Mouse (Mus musculus): Measurements from ENCODE around the gene Cd47. TPM values are rescaled to one million over a fixed set of nuclear protein-coding genes. Genes with fewer than 3 reads are reported as not detected.

Cd47 gene
- total and polyA plus RNA-seq, 2 experiments from 2014 or later: 32.9 to 77.8 TPM

GRCm38 (mm10) chr16:49766326-49766725, 34.0 kb upstream of the Cd47 start:
- TF ChIP-seq EP300 (IDR thresholded peaks at IDR 0.05; ENCODE audit: low read depth) (no peak), CTCF (IDR thresholded peaks at IDR 0.05; ENCODE audit: low read depth) (peak; percentile 60)
- Histone ChIP-seq H3K27me3 (ENCODE audit: control insufficient read depth, insufficient read depth, low read length) (no peaks in the 10 kb centered on the region), H3K9me3 (replicated peaks; ENCODE audit: control insufficient read depth, low read length) (no peaks in the 10 kb centered on the region), H3K9ac (replicated peaks; ENCODE audit: low read depth, low read length) (no peak overlapping the region), H3K4me3 (ENCODE audit: low read depth, low read length) (no peak overlapping the region), H3K4me1 (ENCODE audit: control insufficient read depth, insufficient read depth) (0 out of 2 replicates have a peak, but pooled peaks cover under 1% of the 10 kb centered on the region), H3K36me3 (replicated peaks; ENCODE audit: control insufficient read depth, insufficient read depth, low read length) (no peaks in the 10 kb centered on the region), H3K27ac (ENCODE audit: low read depth) (no peak overlapping the region), H3K4me2 (ENCODE audit: low read depth, low read length) (no peak overlapping the region)
- ATAC-seq (ENCODE audit: insufficient read depth, low read depth) (no peak), DNase-seq (ENCODE audit: low spot score) (peak; percentile 49)
- 44% methylated on average over 3 of the region's 3 CpGs for WGBS

GRCm38 (mm10) chr16:49768491-49769031, 31.8 kb upstream of the Cd47 start:
- no peak for TF ChIP-seq EP300 (IDR thresholded peaks at IDR 0.05; ENCODE audit: low read depth)
- no peak for TF ChIP-seq CTCF (IDR thresholded peaks at IDR 0.05; ENCODE audit: low read depth)
- Histone ChIP-seq H3K4me1 (ENCODE audit: control insufficient read depth, insufficient read depth) (no peaks in the 10 kb centered on the region), H3K9ac (replicated peaks; ENCODE audit: low read depth, low read length) (no peak overlapping the region), H3K36me3 (replicated peaks; ENCODE audit: control insufficient read depth, insufficient read depth, low read length) (no peaks in the 10 kb centered on the region), H3K9me3 (replicated peaks; ENCODE audit: control insufficient read depth, low read length) (no peaks in the 10 kb centered on the region), H3K4me3 (ENCODE audit: low read depth, low read length) (no peak overlapping the region), H3K27me3 (ENCODE audit: control insufficient read depth, insufficient read depth, low read length) (no peaks in the 10 kb centered on the region), H3K4me2 (ENCODE audit: low read depth, low read length) (no peak overlapping the region), H3K27ac (ENCODE audit: low read depth) (no peak overlapping the region)
- DNase-seq (ENCODE audit: low spot score) (no peak), ATAC-seq (ENCODE audit: insufficient read depth, low read depth) (no peak)
- 85% methylated on average over 4 of the region's 4 CpGs for WGBS

GRCm38 (mm10) chr16:49769831-49770261, 30.5 kb upstream of the Cd47 start:
- no peak overlapping the region for H3K4me3 ChIP-seq (ENCODE audit: low read depth, low read length)
- no peaks in the 10 kb centered on the region for H3K4me1 ChIP-seq (ENCODE audit: control insufficient read depth, insufficient read depth)
- no peaks in the 10 kb centered on the region for H3K36me3 ChIP-seq (replicated peaks; ENCODE audit: control insufficient read depth, insufficient read depth, low read length)
- no peak overlapping the region for H3K27ac ChIP-seq (ENCODE audit: low read depth)
- WGBS: 51% methylated on average over 2 of the region's 2 CpGs
- no peak overlapping the region for H3K4me2 ChIP-seq (ENCODE audit: low read depth, low read length)
- H3K9ac ChIP-seq (replicated peaks; ENCODE audit: low read depth, low read length): no peak overlapping the region
- DNase-seq (ENCODE audit: low spot score) (no peak), ATAC-seq (ENCODE audit: insufficient read depth, low read depth) (no peak)
- TF ChIP-seq EP300 (IDR thresholded peaks at IDR 0.05; ENCODE audit: low read depth) (no peak), CTCF (IDR thresholded peaks at IDR 0.05; ENCODE audit: low read depth) (no peak)
- H3K27me3 ChIP-seq (ENCODE audit: control insufficient read depth, insufficient read depth, low read length): no peaks in the 10 kb centered on the region
- no peaks in the 10 kb centered on the region for H3K9me3 ChIP-seq (replicated peaks; ENCODE audit: control insufficient read depth, low read length)

DNA sequence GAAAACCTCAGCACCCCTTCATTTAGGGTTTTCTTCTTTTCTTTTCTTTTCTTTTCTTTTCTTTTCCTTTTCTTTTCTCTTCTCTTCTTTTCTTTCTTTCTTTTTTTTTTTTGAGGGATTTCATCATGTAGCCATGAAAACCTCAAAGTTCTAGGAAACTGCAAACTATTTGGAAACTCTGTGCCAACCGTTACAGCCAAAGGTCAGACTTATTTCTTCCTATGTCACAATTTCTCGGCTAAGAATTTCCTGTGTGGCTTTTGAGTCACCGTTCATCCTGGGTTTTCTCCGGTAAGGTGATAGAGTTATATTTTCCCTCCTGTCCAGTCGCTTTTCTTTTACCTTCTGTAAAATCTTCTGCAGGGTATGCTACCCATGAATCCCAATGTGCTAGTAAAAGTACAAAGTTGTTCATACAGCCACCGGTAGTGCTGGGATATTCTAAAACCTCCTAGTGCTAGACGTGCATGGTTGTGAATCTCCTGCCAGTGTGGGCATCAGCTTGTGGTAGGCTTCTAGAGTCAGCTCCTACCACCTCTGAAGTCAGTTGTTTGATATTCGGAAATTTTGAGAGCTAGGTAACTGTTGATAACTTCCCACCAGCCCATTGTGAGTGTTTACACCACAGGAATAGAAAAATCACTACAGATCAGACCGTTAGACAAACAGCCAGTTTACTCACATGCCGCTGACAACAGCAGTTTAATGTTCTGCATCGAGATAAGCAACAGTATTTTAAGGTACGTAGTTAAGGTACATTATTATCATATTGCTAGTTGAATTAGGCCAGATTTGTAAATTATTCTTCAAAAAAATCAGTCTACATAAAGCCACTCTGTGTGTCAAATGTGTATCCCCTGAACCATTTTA, 29.8 kb upstream of the Cd47 start:
- Histone ChIP-seq H3K27ac (ENCODE audit: low read depth) (no peak overlapping the region), H3K9ac (replicated peaks; ENCODE audit: low read depth, low read length) (no peak overlapping the region), H3K27me3 (ENCODE audit: control insufficient read depth, insufficient read depth, low read length) (no peaks in the 10 kb centered on the region), H3K36me3 (replicated peaks; ENCODE audit: control insufficient read depth, insufficient read depth, low read length) (no peaks in the 10 kb centered on the region), H3K9me3 (replicated peaks; ENCODE audit: control insufficient read depth, low read length) (no peaks in the 10 kb centered on the region), H3K4me1 (ENCODE audit: control insufficient read depth, insufficient read depth) (no peaks in the 10 kb centered on the region), H3K4me2 (ENCODE audit: low read depth, low read length) (no peak overlapping the region), H3K4me3 (ENCODE audit: low read depth, low read length) (no peak overlapping the region)
- ATAC-seq (ENCODE audit: insufficient read depth, low read depth): no peak
- no peak for DNase-seq (ENCODE audit: low spot score)
- no peak for TF ChIP-seq CTCF (IDR thresholded peaks at IDR 0.05; ENCODE audit: low read depth)
- TF ChIP-seq EP300 (IDR thresholded peaks at IDR 0.05; ENCODE audit: low read depth): no peak
- 73% methylated on average over 12 of the region's 12 CpGs for WGBS

- ATAC-seq (ENCODE audit: insufficient read depth, low read depth) (no peak), DNase-seq (ENCODE audit: low spot score) (no peak)
- no peak for TF ChIP-seq EP300 (IDR thresholded peaks at IDR 0.05; ENCODE audit: low read depth)
- TF ChIP-seq CTCF (IDR thresholded peaks at IDR 0.05; ENCODE audit: low read depth): no peak
- H3K9me3 ChIP-seq (replicated peaks; ENCODE audit: control insufficient read depth, low read length): no peaks in the 10 kb centered on the region
- WGBS: 67% methylated on average over 7 of the region's 7 CpGs
- H3K36me3 ChIP-seq (replicated peaks; ENCODE audit: control insufficient read depth, insufficient read depth, low read length): no peaks in the 10 kb centered on the region
- H3K4me2 ChIP-seq (ENCODE audit: low read depth, low read length): no peak overlapping the region
- H3K4me1 ChIP-seq (ENCODE audit: control insufficient read depth, insufficient read depth): no peaks in the 10 kb centered on the region
- H3K27me3 ChIP-seq (ENCODE audit: control insufficient read depth, insufficient read depth, low read length): no peaks in the 10 kb centered on the region
- H3K27ac ChIP-seq (ENCODE audit: low read depth): no peak overlapping the region
- H3K4me3 ChIP-seq (ENCODE audit: low read depth, low read length): no peak overlapping the region
- no peak overlapping the region for H3K9ac ChIP-seq (replicated peaks; ENCODE audit: low read depth, low read length)
Observed at GRCm38 (mm10) chr16:49771609-49772396, 28.5 kb upstream of the Cd47 start.

All from heart, postnatal 0 days (tissue).